13 mouse cellular contexts compared by ENCODE assay signal in genomic region chr1:156864240-156864639, GRCm38 (mm10). TPM values are rescaled to one million over a fixed set of nuclear protein-coding genes. Genes with fewer than 3 reads are reported as not detected.
DNase-seq lines count a peak whose midpoint lies in the region; ATAC-seq and TF ChIP-seq lines count a peak whose summit lies in the region.
"Had no signal": no experiment of that assay in that cellular context is flagged by ENCODE, and none has a peak within 500 bp of the region (broad histone marks: within the 10 kb centered on the region; RNA-seq: fewer than 3 reads in every experiment).

No protein-coding gene starts in this region.

- H3K27me3 ChIP-seq in kidney, embryonic 15.5 days = no peaks in the 10 kb centered on the region
- H3K27me3 ChIP-seq in hindbrain, embryonic 13.5 days = no peaks in the 10 kb centered on the region
- H3K27me3 ChIP-seq: forebrain, embryonic 15.5 days; heart, embryonic 12.5 days had no signal

- H3K9me3 ChIP-seq in kidney, embryonic 15.5 days (replicated peaks) = no peaks in the 10 kb centered on the region
- H3K9me3 ChIP-seq in hindbrain, embryonic 13.5 days = no peaks in the 10 kb centered on the region
- H3K9me3 ChIP-seq: forebrain, embryonic 15.5 days; heart, embryonic 12.5 days had no signal

- TF ChIP-seq POLR2A in olfactory bulb, adult 2 months (IDR thresholded peaks at IDR 0.05; ENCODE audit: insufficient read depth, low read depth, low read length) = no peak

- H3K4me2 ChIP-seq in kidney, embryonic 15.5 days = no peak overlapping the region
- H3K4me2 ChIP-seq in hindbrain, embryonic 13.5 days = no peak overlapping the region
- H3K4me2 ChIP-seq: forebrain, embryonic 15.5 days; heart, embryonic 12.5 days had no signal

- DNase-seq in kidney, postnatal 14 days = no peak
- DNase-seq in retina, postnatal 1 day = peak; percentile 5
- DNase-seq in retina, embryonic 14.5 days (ENCODE audit: low spot score) = no peak
- DNase-seq in cerebellum, adult 11-12 months = no peak
- DNase-seq in thymus, postnatal 25 days = no peak
- DNase-seq: adrenal gland, postnatal 25 days; cerebellum, postnatal 14 days; liver, postnatal 0 days had no signal

- H3K36me3 ChIP-seq in kidney, embryonic 15.5 days = no peaks in the 10 kb centered on the region
- peaks cover 14% of the 10 kb centered on the region for H3K36me3 ChIP-seq in hindbrain, embryonic 13.5 days
- H3K36me3 ChIP-seq: forebrain, embryonic 15.5 days; heart, embryonic 12.5 days had no signal

- no peak for TF ChIP-seq CTCF in olfactory bulb, adult 2 months (IDR thresholded peaks at IDR 0.05; ENCODE audit: insufficient read depth, low read depth, low read length)

- H3K27ac ChIP-seq in kidney, embryonic 15.5 days = peak overlapping the region; percentile 63
- H3K27ac ChIP-seq in hindbrain, embryonic 13.5 days = peak overlapping the region; percentile 66
- peak overlapping the region; percentile 33; the same call in 1 of the 2 replicates for H3K27ac ChIP-seq in olfactory bulb, adult 2 months (ENCODE audit: insufficient read depth, low read depth, low read length)
- H3K27ac ChIP-seq: forebrain, embryonic 15.5 days had no signal

- no peak overlapping the region for H3K9ac ChIP-seq in kidney, embryonic 15.5 days
- 0 out of 2 replicates have a peak overlapping the region, but pooled peaks have one; percentile 13 for H3K9ac ChIP-seq in hindbrain, embryonic 13.5 days
- H3K9ac ChIP-seq: forebrain, embryonic 15.5 days; liver, postnatal 0 days had no signal

- ATAC-seq in kidney, embryonic 15.5 days (replicated peaks; ENCODE audit: low FRiP score) = no peak
- ATAC-seq in hindbrain, embryonic 13.5 days (ENCODE audit: low FRiP score) = no peak
- ATAC-seq: forebrain, embryonic 15.5 days; liver, postnatal 0 days had no signal

- peaks cover 7% of the 10 kb centered on the region; the same call in 1 of the 2 replicates for H3K4me1 ChIP-seq in kidney, embryonic 15.5 days
- peaks cover 27% of the 10 kb centered on the region for H3K4me1 ChIP-seq in hindbrain, embryonic 13.5 days (replicated peaks)
- peaks cover 7% of the 10 kb centered on the region for H3K4me1 ChIP-seq in olfactory bulb, adult 2 months (ENCODE audit: control insufficient read depth, insufficient read depth, low read length)

- H3K4me3 ChIP-seq in kidney, embryonic 15.5 days (replicated peaks) = no peak overlapping the region
- H3K4me3 ChIP-seq in hindbrain, embryonic 13.5 days = no peak overlapping the region
- no peak overlapping the region for H3K4me3 ChIP-seq in olfactory bulb, adult 2 months (ENCODE audit: insufficient read depth, low read depth, low read length)
- H3K4me3 ChIP-seq: forebrain, embryonic 15.5 days; heart, embryonic 12.5 days had no signal

- 48% methylated on average over 3 of the region's 3 CpGs for WGBS in kidney, embryonic 15.5 days
- WGBS in hindbrain, embryonic 13.5 days = 33% methylated on average over 3 of the region's 3 CpGs
- 21% methylated on average over 3 of the region's 3 CpGs for WGBS in olfactory bulb, adult 2 months

RNA-seq across cellular contexts. Expression of gene Angptl1, which starts 25.9 kb away (rescaled TPM):
- 2.1 and 3.2 TPM in 2 replicates for polyA plus RNA-seq in kidney, embryonic 15.5 days (2015; fragmentation: Nextera tagmentation; extraction: Ambion mirVana)
- polyA plus RNA-seq in hindbrain, embryonic 13.5 days (2015; fragmentation: Nextera tagmentation; extraction: Ambion mirVana) = 3.0 and 4.4 TPM in 2 replicates
- polyA plus RNA-seq in olfactory bulb, adult 2 months (2012; ENCODE audit: insufficient read depth, insufficient read length, low replicate concordance, missing spikeins) = not detected in 2 replicates
